Mouse (Mus musculus) embryonic facial prominence, embryonic 11.5 days (tissue): Measurements from ENCODE around the gene Atxn1. TPM values are rescaled to one million over a fixed set of nuclear protein-coding genes. Genes with fewer than 3 reads are reported as not detected.

Experiments
- ATAC-seq: fragments of 200-750 bp; cut with Nextera tagmentation; replicated peaks from 2 replicates; pipeline ENCODE4 v1.8.0; 2017; ENCODE audit warnings: low read depth; ENCODE audit not compliant: insufficient number of reproducible peaks, low FRiP score, low TSS enrichment
- DNase-seq: peaks from one replicate; pipeline ENCODE4 v3.0.0-alpha.2; 2015; ENCODE audit warnings: low spot score
- H3K27ac ChIP-seq: fragments of 300-500 bp; sonication (generic); replicated peaks from 2 replicates; pipeline ENCODE4 v1.5.1; 2014; ENCODE audit warnings: mild to moderate bottlenecking, low read depth, low read length, control low read depth
- H3K27me3 ChIP-seq: fragments of 300-500 bp; sonication (generic); 2 replicates; pipeline ENCODE4 v1.6.1; 2014; ENCODE audit warnings: mild to moderate bottlenecking, low read length, moderate library complexity, mixed read lengths; ENCODE audit not compliant: control insufficient read depth, insufficient read depth
- H3K36me3 ChIP-seq: fragments of 300-500 bp; sonication (generic); replicated peaks from 2 replicates; pipeline ENCODE4 v1.6.1; 2014; ENCODE audit warnings: low read depth, mild to moderate bottlenecking, low read length, moderate library complexity, mixed read lengths; ENCODE audit not compliant: control insufficient read depth, insufficient read depth
- H3K4me1 ChIP-seq: fragments of 300-500 bp; sonication (generic); 2 replicates; pipeline ENCODE4 v1.6.1; 2014; ENCODE audit warnings: low read length, mixed read lengths; ENCODE audit not compliant: control insufficient read depth, insufficient read depth
- H3K4me2 ChIP-seq: fragments of 300-500 bp; sonication (generic); 2 replicates; pipeline ENCODE4 v1.6.1; 2014; ENCODE audit warnings: low read depth, mild to moderate bottlenecking, control low read depth, low read length, moderate library complexity
- H3K4me3 ChIP-seq: fragments of 300-500 bp; sonication (generic); 2 replicates; pipeline ENCODE4 v1.5.1; 2014; ENCODE audit warnings: low read depth, low read length, control low read depth
- H3K9ac ChIP-seq: fragments of 300-500 bp; sonication (generic); replicated peaks from 2 replicates; pipeline ENCODE4 v1.6.1; 2014; ENCODE audit warnings: mild to moderate bottlenecking, control low read depth, low read length
- H3K9me3 ChIP-seq: fragments of 300-500 bp; sonication (generic); replicated peaks from 2 replicates; pipeline ENCODE4 v1.6.1; 2016; ENCODE audit warnings: mild to moderate bottlenecking, low read length, inconsistent platforms, mixed read lengths; ENCODE audit not compliant: control insufficient read depth
- WGBS: fragments of 180-500 bp; shearing (Covaris S2); extraction: QIAGEN DNeasy Blood & Tissue Kit; methylation state at CpG from one replicate; pipeline ENCODE4 v1.1.7; 2014; 5-methylcytosine and 5-hydroxymethylcytosine counted together
- polyA plus RNA-seq: library from polyadenylated mRNA; unstranded; fragments of >200 nt; fragmentation: Nextera tagmentation; extraction: Ambion mirVana; gene quantifications from 2 replicates; pipeline ENCODE4 v1.2.1, GENCODE M21; 2014

The Atxn1 gene
- polyA plus RNA-seq, 1 experiment from 2014 or later = 1.3 TPM

DNA sequence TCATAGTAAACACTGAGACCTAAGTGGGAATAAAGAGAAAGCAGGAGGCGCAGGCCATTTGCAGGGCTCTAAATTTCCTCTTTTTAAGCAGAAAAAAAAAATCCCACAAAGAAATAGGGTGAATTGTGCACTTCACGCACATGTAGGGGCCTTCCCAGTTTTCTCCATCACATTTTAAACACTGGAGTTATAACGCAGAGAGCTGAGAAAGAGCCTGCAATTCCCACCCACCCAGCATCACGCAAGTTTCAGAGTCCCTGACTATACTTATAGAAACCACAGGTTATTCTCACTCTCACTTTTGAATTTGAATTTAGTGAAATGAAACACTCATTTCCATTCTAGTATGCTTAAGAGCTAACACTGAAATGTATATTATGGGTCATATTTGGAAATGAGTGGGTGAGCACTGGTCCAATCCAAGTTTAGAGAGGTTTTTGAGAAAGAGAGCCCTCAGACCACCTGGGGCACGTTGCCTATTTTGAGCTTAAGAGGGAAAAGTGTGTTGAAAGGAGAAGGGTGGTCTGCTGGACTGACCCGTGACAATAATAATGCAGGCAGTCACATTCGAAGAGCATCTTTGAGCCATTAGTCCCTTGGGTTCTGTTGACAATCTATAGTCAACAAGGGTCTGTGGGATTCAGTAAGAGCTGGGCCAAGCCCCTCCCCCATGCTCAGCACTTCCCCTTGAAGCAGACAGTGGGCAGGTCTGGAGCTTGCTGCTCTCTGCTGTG, 279.1 kb downstream of the Atxn1 start:
- Histone ChIP-seq H3K9me3 (no peaks in the 10 kb centered on the region), H3K4me3 (no peak overlapping the region), H3K27ac (no peak overlapping the region), H3K36me3 (no peaks in the 10 kb centered on the region), H3K4me2 (no peak overlapping the region), H3K9ac (no peak overlapping the region), H3K27me3 (no peaks in the 10 kb centered on the region), H3K4me1 (no peaks in the 10 kb centered on the region)
- DNase-seq (no peak), ATAC-seq (no peak)
- WGBS = 84% methylated on average over 7 of the region's 7 CpGs

DNA sequence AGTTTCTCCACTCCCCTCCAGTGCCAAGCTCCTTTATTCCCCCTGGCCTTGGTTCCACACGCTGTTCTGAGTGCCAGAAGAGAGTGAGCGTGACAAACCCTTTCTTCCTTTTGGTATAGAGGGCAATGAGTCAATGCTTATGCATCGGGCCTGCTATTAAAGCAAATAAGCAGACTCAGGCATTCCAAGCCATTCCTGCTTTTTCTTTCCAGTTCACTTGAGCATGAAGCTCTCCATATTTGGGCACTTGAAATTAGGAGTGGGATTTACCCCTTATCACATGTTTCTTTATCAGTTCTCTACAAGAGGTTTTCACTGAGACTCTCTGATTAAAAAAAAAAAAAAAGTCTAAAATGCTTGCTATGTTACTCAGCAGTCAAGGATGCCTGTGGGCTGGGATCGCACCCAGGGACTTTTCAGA, 279.9 kb downstream of the Atxn1 start:
- 79% methylated on average over 4 of the region's 4 CpGs for WGBS
- no peak overlapping the region for H3K27ac ChIP-seq
- no peak for ATAC-seq
- H3K9ac ChIP-seq = no peak overlapping the region
- DNase-seq = no peak
- no peaks in the 10 kb centered on the region for H3K36me3 ChIP-seq
- no peaks in the 10 kb centered on the region for H3K9me3 ChIP-seq
- no peaks in the 10 kb centered on the region for H3K27me3 ChIP-seq
- H3K4me2 ChIP-seq = no peak overlapping the region
- H3K4me1 ChIP-seq = no peaks in the 10 kb centered on the region
- H3K4me3 ChIP-seq = no peak overlapping the region

DNA sequence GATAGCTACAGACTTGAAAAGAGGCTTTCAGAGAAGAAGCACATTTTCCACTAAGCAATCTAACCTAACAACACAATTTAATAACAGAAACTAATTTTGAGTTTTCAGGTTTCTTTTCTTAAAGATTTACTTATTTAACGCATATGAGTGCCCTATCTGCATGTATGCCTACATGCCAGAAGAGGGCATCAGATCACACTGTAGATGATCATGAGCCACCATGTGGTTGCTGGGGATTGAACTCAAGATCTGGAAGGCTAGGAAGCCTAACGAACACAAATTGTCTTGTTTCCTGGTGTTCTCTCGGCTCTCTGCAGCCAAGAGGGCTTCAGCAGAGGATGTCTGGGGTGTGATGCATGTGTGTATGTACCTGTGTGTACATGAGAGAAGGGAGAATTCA, 280.8 kb downstream of the Atxn1 start:
- H3K4me2 ChIP-seq = no peak overlapping the region
- no peaks in the 10 kb centered on the region for H3K36me3 ChIP-seq
- H3K27ac ChIP-seq = no peak overlapping the region
- no peak overlapping the region for H3K9ac ChIP-seq
- no peaks in the 10 kb centered on the region for H3K27me3 ChIP-seq
- H3K4me1 ChIP-seq = no peaks in the 10 kb centered on the region
- DNase-seq = no peak
- WGBS = 70% methylated on average over 3 of the region's 3 CpGs
- H3K9me3 ChIP-seq = no peaks in the 10 kb centered on the region
- no peak overlapping the region for H3K4me3 ChIP-seq
- ATAC-seq = no peak

DNA sequence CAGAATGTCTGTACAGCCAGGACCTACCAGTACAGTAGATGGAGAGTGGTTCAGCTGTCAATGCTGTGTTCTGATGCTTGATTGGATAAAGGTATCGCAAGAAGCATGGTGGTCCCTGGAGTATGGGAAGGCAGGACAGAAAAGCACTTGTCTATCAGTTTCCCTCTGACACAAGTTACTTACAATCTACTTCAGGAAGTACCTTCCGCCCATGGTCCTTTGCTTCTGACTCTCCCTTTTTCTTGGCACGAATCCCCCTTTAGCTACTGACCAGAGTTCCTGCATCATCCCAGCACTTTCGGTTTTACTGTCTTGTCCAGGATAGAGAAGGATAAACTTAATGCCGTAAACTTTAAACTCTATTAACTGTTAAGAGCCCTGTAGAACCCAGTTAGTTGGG, 283.6 kb downstream of the Atxn1 start:
- ATAC-seq (no peak), DNase-seq (no peak)
- Histone ChIP-seq H3K4me1 (no peaks in the 10 kb centered on the region), H3K27ac (no peak overlapping the region), H3K9ac (no peak overlapping the region), H3K36me3 (no peaks in the 10 kb centered on the region), H3K4me3 (no peak overlapping the region), H3K4me2 (no peak overlapping the region), H3K27me3 (no peaks in the 10 kb centered on the region), H3K9me3 (no peaks in the 10 kb centered on the region)
- WGBS = 91% methylated on average over 5 of the region's 5 CpGs

DNA sequence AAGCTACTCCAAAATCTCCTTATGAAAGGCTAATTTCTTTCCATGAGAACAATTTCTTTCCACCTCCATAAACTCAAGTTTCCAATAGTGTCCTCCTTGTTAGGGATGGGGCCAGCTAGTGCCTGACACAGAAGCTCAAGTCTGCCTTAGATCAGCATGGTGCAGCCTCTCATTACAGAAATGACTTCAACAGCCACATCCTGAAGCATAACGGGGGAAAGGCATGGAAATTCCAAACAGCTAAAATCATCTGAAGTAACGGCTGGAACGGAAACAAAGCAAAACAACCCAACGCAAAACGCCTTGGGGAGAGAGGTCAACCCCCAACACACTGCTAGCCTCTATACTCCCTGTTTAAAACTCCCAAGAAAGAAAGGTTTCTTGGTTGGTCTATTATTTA, 284.2 kb downstream of the Atxn1 start:
- Histone ChIP-seq H3K4me2 (no peak overlapping the region), H3K4me1 (no peaks in the 10 kb centered on the region), H3K4me3 (no peak overlapping the region), H3K27me3 (no peaks in the 10 kb centered on the region), H3K36me3 (no peaks in the 10 kb centered on the region), H3K9me3 (no peaks in the 10 kb centered on the region), H3K27ac (no peak overlapping the region), H3K9ac (no peak overlapping the region)
- ATAC-seq (no peak), DNase-seq (no peak)
- WGBS = 67% methylated on average over 5 of the region's 5 CpGs

DNA sequence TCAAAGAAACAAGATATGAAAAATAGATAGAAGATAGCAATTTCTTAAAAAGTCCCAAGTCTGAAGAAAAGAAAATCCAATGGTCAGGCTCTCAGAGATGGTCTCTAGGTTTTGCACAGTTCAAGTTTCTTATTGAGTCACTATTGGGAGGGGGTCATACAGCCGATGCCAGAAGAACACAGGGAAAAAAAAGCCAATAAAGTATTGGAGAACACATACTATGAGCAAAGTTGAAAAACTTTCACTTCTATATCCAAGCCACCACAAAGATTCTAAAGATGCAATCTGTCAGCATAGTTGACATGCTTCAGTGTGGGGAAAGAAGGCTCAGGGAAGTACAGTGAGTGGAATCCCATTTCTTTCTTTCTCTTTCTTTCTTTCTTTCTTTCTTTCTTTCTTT, 285.7 kb downstream of the Atxn1 start:
- no peaks in the 10 kb centered on the region for H3K36me3 ChIP-seq
- H3K27me3 ChIP-seq = no peaks in the 10 kb centered on the region
- H3K4me1 ChIP-seq = no peaks in the 10 kb centered on the region
- no peak overlapping the region for H3K27ac ChIP-seq
- H3K9me3 ChIP-seq = no peaks in the 10 kb centered on the region
- no peak overlapping the region for H3K4me3 ChIP-seq
- H3K9ac ChIP-seq = no peak overlapping the region
- H3K4me2 ChIP-seq = no peak overlapping the region
- DNase-seq (no peak), ATAC-seq (no peak)
- whole genome bisulfite sequencing = 88% methylated on average over 1 of the region's 1 CpGs

DNA sequence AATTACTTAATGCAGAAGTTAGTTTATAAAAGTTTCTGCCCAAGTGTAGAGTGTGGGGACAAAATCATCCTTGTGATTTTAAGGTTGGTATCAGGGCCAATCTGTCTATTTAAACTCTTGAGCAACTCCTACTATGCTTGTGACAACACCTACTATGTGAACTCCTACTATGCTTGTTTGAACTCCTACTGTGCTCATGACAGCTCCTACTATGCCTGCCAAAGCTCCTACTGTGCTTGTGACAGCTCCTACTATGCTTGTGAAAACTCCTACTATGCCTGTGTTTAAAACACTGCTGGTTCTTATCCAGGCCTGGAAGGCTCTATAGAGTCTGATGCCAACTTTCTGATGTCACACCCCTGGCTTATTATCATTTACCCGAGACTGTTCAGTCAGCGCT, 292.2 kb downstream of the Atxn1 start:
- DNase-seq = no peak
- Histone ChIP-seq H3K4me2 (no peak overlapping the region), H3K4me1 (no peaks in the 10 kb centered on the region), H3K9me3 (no peaks in the 10 kb centered on the region), H3K9ac (no peak overlapping the region), H3K27ac (no peak overlapping the region), H3K27me3 (no peaks in the 10 kb centered on the region), H3K4me3 (no peak overlapping the region), H3K36me3 (no peaks in the 10 kb centered on the region)
- WGBS = 65% methylated on average over 2 of the region's 2 CpGs
- no peak for ATAC-seq

DNA sequence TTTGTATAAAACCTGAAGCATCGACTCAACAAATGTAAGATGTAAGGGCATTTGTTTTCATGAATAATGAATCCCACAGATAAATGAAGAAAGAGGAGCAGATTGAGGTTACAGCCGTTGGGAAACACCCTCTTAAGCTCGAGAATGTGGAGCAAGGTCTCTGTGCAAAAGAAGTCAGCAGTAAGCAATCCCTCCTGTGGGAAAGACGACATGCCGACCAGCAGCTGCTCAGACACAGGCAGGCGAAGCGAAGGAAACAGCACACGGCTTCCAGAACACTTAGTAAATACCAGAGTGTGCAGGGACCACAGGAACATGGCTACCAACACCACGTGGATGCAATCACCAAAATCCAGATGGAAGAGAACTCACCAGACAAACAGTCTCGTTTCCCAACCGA, 294.8 kb downstream of the Atxn1 start:
- Histone ChIP-seq H3K9ac (no peak overlapping the region), H3K36me3 (no peaks in the 10 kb centered on the region), H3K27me3 (no peaks in the 10 kb centered on the region), H3K9me3 (no peaks in the 10 kb centered on the region), H3K4me2 (no peak overlapping the region), H3K27ac (no peak overlapping the region), H3K4me1 (no peaks in the 10 kb centered on the region), H3K4me3 (no peak overlapping the region)
- WGBS = 72% methylated on average over 11 of the region's 11 CpGs
- DNase-seq (no peak), ATAC-seq (no peak)
